Mouse (Mus musculus): ENCODE measurements around the gene Tmod1. TPM values are rescaled to one million over a fixed set of nuclear protein-coding genes. Genes with fewer than 3 reads are reported as not detected.

Tmod1 gene
- polyA plus RNA-seq, 1 experiment from 2014 or later = 0.80 TPM

GRCm38 (mm10) chr4:46064961-46065360 is 26.2 kb downstream of the Tmod1 start:
- Histone ChIP-seq H3K4me2 (ENCODE audit: low read length) (no peak overlapping the region), H3K36me3 (ENCODE audit: control insufficient read depth, insufficient read depth, low read length) (no peaks in the 10 kb centered on the region), H3K4me3 (ENCODE audit: low read depth, low read length) (no peak overlapping the region), H3K9ac (ENCODE audit: low read length) (no peak overlapping the region), H3K27ac (ENCODE audit: low read depth, low read length) (no peak overlapping the region), H3K9me3 (replicated peaks; ENCODE audit: control insufficient read depth, low read length) (no peaks in the 10 kb centered on the region), H3K27me3 (replicated peaks; ENCODE audit: control insufficient read depth, insufficient read depth, low read length) (no peaks in the 10 kb centered on the region), H3K4me1 (ENCODE audit: control insufficient read depth, insufficient read depth, low read length) (no peaks in the 10 kb centered on the region)
- 71% methylated on average over 3 of the region's 3 CpGs for WGBS
- DNase-seq (ENCODE audit: low spot score) (no peak), ATAC-seq (no peak)

GRCm38 (mm10) chr4:46065695-46066340 is 27.1 kb downstream of the Tmod1 start:
- Histone ChIP-seq H3K4me1 (ENCODE audit: control insufficient read depth, insufficient read depth, low read length) (no peaks in the 10 kb centered on the region), H3K27me3 (replicated peaks; ENCODE audit: control insufficient read depth, insufficient read depth, low read length) (no peaks in the 10 kb centered on the region), H3K4me2 (ENCODE audit: low read length) (no peak overlapping the region), H3K27ac (ENCODE audit: low read depth, low read length) (no peak overlapping the region), H3K36me3 (ENCODE audit: control insufficient read depth, insufficient read depth, low read length) (no peaks in the 10 kb centered on the region), H3K4me3 (ENCODE audit: low read depth, low read length) (no peak overlapping the region), H3K9ac (ENCODE audit: low read length) (no peak overlapping the region), H3K9me3 (replicated peaks; ENCODE audit: control insufficient read depth, low read length) (no peaks in the 10 kb centered on the region)
- DNase-seq (ENCODE audit: low spot score) = no peak
- ATAC-seq = no peak
- 72% methylated on average over 8 of the region's 8 CpGs for WGBS

- DNase-seq (ENCODE audit: low spot score) (no peak), ATAC-seq (no peak)
- Histone ChIP-seq H3K27ac (ENCODE audit: low read depth, low read length) (no peak overlapping the region), H3K9me3 (replicated peaks; ENCODE audit: control insufficient read depth, low read length) (no peaks in the 10 kb centered on the region), H3K4me1 (ENCODE audit: control insufficient read depth, insufficient read depth, low read length) (no peaks in the 10 kb centered on the region), H3K9ac (ENCODE audit: low read length) (no peak overlapping the region), H3K4me2 (ENCODE audit: low read length) (no peak overlapping the region), H3K4me3 (ENCODE audit: low read depth, low read length) (no peak overlapping the region), H3K27me3 (replicated peaks; ENCODE audit: control insufficient read depth, insufficient read depth, low read length) (no peaks in the 10 kb centered on the region), H3K36me3 (ENCODE audit: control insufficient read depth, insufficient read depth, low read length) (no peaks in the 10 kb centered on the region)
- 95% methylated on average over 3 of the region's 3 CpGs for WGBS
These were observed 29.3 kb downstream of the Tmod1 start for GRCm38 (mm10) chr4:46068060-46068459.

GRCm38 (mm10) chr4:46068573-46068972 is 29.8 kb downstream of the Tmod1 start:
- H3K9me3 ChIP-seq (replicated peaks; ENCODE audit: control insufficient read depth, low read length) = no peaks in the 10 kb centered on the region
- ATAC-seq = no peak
- no peak overlapping the region for H3K27ac ChIP-seq (ENCODE audit: low read depth, low read length)
- WGBS = 43% methylated on average over 1 of the region's 1 CpGs
- H3K4me1 ChIP-seq (ENCODE audit: control insufficient read depth, insufficient read depth, low read length) = no peaks in the 10 kb centered on the region
- H3K4me2 ChIP-seq (ENCODE audit: low read length) = no peak overlapping the region
- H3K36me3 ChIP-seq (ENCODE audit: control insufficient read depth, insufficient read depth, low read length) = no peaks in the 10 kb centered on the region
- no peaks in the 10 kb centered on the region for H3K27me3 ChIP-seq (replicated peaks; ENCODE audit: control insufficient read depth, insufficient read depth, low read length)
- no peak for DNase-seq (ENCODE audit: low spot score)
- no peak overlapping the region for H3K9ac ChIP-seq (ENCODE audit: low read length)
- H3K4me3 ChIP-seq (ENCODE audit: low read depth, low read length) = no peak overlapping the region

GRCm38 (mm10) chr4:46069851-46070482 is 31.2 kb downstream of the Tmod1 start:
- H3K9me3 ChIP-seq (replicated peaks; ENCODE audit: control insufficient read depth, low read length) = no peaks in the 10 kb centered on the region
- H3K27ac ChIP-seq (ENCODE audit: low read depth, low read length) = no peak overlapping the region
- no peaks in the 10 kb centered on the region for H3K27me3 ChIP-seq (replicated peaks; ENCODE audit: control insufficient read depth, insufficient read depth, low read length)
- ATAC-seq (no peak), DNase-seq (ENCODE audit: low spot score) (no peak)
- no peaks in the 10 kb centered on the region for H3K4me1 ChIP-seq (ENCODE audit: control insufficient read depth, insufficient read depth, low read length)
- H3K4me2 ChIP-seq (ENCODE audit: low read length) = no peak overlapping the region
- no peaks in the 10 kb centered on the region for H3K36me3 ChIP-seq (ENCODE audit: control insufficient read depth, insufficient read depth, low read length)
- H3K4me3 ChIP-seq (ENCODE audit: low read depth, low read length) = no peak overlapping the region
- no peak overlapping the region for H3K9ac ChIP-seq (ENCODE audit: low read length)
- 65% methylated on average over 6 of the region's 6 CpGs for WGBS

GRCm38 (mm10) chr4:46072631-46073030 is 33.9 kb downstream of the Tmod1 start:
- 86% methylated on average over 6 of the region's 6 CpGs for WGBS
- Histone ChIP-seq H3K9me3 (replicated peaks; ENCODE audit: control insufficient read depth, low read length) (no peaks in the 10 kb centered on the region), H3K4me1 (ENCODE audit: control insufficient read depth, insufficient read depth, low read length) (no peaks in the 10 kb centered on the region), H3K4me3 (ENCODE audit: low read depth, low read length) (no peak overlapping the region), H3K4me2 (ENCODE audit: low read length) (no peak overlapping the region), H3K27ac (ENCODE audit: low read depth, low read length) (no peak overlapping the region), H3K36me3 (ENCODE audit: control insufficient read depth, insufficient read depth, low read length) (no peaks in the 10 kb centered on the region), H3K27me3 (replicated peaks; ENCODE audit: control insufficient read depth, insufficient read depth, low read length) (no peaks in the 10 kb centered on the region), H3K9ac (ENCODE audit: low read length) (no peak overlapping the region)
- ATAC-seq (no peak), DNase-seq (ENCODE audit: low spot score) (no peak)

- ATAC-seq (no peak), DNase-seq (ENCODE audit: low spot score) (peak; percentile 58)
- Histone ChIP-seq H3K27ac (ENCODE audit: low read depth, low read length) (no peak overlapping the region), H3K36me3 (ENCODE audit: control insufficient read depth, insufficient read depth, low read length) (no peaks in the 10 kb centered on the region), H3K4me2 (ENCODE audit: low read length) (no peak overlapping the region), H3K4me3 (ENCODE audit: low read depth, low read length) (no peak overlapping the region), H3K9me3 (replicated peaks; ENCODE audit: control insufficient read depth, low read length) (no peaks in the 10 kb centered on the region), H3K4me1 (ENCODE audit: control insufficient read depth, insufficient read depth, low read length) (no peaks in the 10 kb centered on the region), H3K27me3 (replicated peaks; ENCODE audit: control insufficient read depth, insufficient read depth, low read length) (no peaks in the 10 kb centered on the region), H3K9ac (ENCODE audit: low read length) (no peak overlapping the region)
- WGBS = 38% methylated on average over 4 of the region's 4 CpGs
These were observed 35.0 kb downstream of the Tmod1 start for GRCm38 (mm10) chr4:46073736-46074135.

GRCm38 (mm10) chr4:46075664-46076063 is 36.9 kb downstream of the Tmod1 start:
- Histone ChIP-seq H3K27me3 (replicated peaks; ENCODE audit: control insufficient read depth, insufficient read depth, low read length) (no peaks in the 10 kb centered on the region), H3K27ac (ENCODE audit: low read depth, low read length) (no peak overlapping the region), H3K36me3 (ENCODE audit: control insufficient read depth, insufficient read depth, low read length) (no peaks in the 10 kb centered on the region), H3K9me3 (replicated peaks; ENCODE audit: control insufficient read depth, low read length) (no peaks in the 10 kb centered on the region), H3K4me3 (ENCODE audit: low read depth, low read length) (no peak overlapping the region), H3K4me1 (ENCODE audit: control insufficient read depth, insufficient read depth, low read length) (no peaks in the 10 kb centered on the region), H3K4me2 (ENCODE audit: low read length) (no peak overlapping the region), H3K9ac (ENCODE audit: low read length) (no peak overlapping the region)
- 91% methylated on average over 3 of the region's 3 CpGs for WGBS
- ATAC-seq (no peak), DNase-seq (ENCODE audit: low spot score) (no peak)

GRCm38 (mm10) chr4:46076892-46077291 is 38.2 kb downstream of the Tmod1 start:
- H3K9ac ChIP-seq (ENCODE audit: low read length) = no peak overlapping the region
- whole genome bisulfite sequencing = 82% methylated on average over 2 of the region's 2 CpGs
- no peaks in the 10 kb centered on the region for H3K27me3 ChIP-seq (replicated peaks; ENCODE audit: control insufficient read depth, insufficient read depth, low read length)
- no peak overlapping the region for H3K27ac ChIP-seq (ENCODE audit: low read depth, low read length)
- no peak overlapping the region for H3K4me3 ChIP-seq (ENCODE audit: low read depth, low read length)
- H3K4me2 ChIP-seq (ENCODE audit: low read length) = no peak overlapping the region
- no peaks in the 10 kb centered on the region for H3K4me1 ChIP-seq (ENCODE audit: control insufficient read depth, insufficient read depth, low read length)
- no peaks in the 10 kb centered on the region for H3K9me3 ChIP-seq (replicated peaks; ENCODE audit: control insufficient read depth, low read length)
- DNase-seq (ENCODE audit: low spot score) (no peak), ATAC-seq (no peak)
- no peaks in the 10 kb centered on the region for H3K36me3 ChIP-seq (ENCODE audit: control insufficient read depth, insufficient read depth, low read length)

Measured in forebrain, embryonic 14.5 days (tissue).